Mouse (Mus musculus) embryonic facial prominence, embryonic 14.5 days (tissue): ENCODE data around the gene Ogfod2. TPM values are rescaled to one million over a fixed set of nuclear protein-coding genes. Genes with fewer than 3 reads are reported as not detected.
A peak's percentile ranks its signal among the peaks of the same experiment; 100 is the strongest.

Experiments
- ATAC-seq: fragments of 200-750 bp; cut with Nextera tagmentation; 2 replicates; pipeline ENCODE4 v1.8.0; 2017; ENCODE audit warnings: low read depth, moderate number of reproducible peaks, moderate TSS enrichment
- DNase-seq: peaks from one replicate; pipeline ENCODE4 v3.0.0-alpha.2; 2015; ENCODE audit warnings: low spot score
- H3K27ac ChIP-seq: fragments of 300-500 bp; sonication (generic); replicated peaks from 2 replicates; pipeline ENCODE4 v1.5.1; 2014; ENCODE audit warnings: low read depth, mild to moderate bottlenecking, low read length, moderate library complexity
- H3K27me3 ChIP-seq: fragments of 300-500 bp; sonication (generic); replicated peaks from 2 replicates; pipeline ENCODE4 v1.6.1; 2014; ENCODE audit warnings: low read length; ENCODE audit not compliant: control insufficient read depth, insufficient read depth
- H3K36me3 ChIP-seq: fragments of 300-500 bp; sonication (generic); 2 replicates; pipeline ENCODE4 v1.6.1; 2014; ENCODE audit warnings: low read length, mixed read lengths; ENCODE audit not compliant: control insufficient read depth, insufficient read depth
- H3K4me1 ChIP-seq: fragments of 300-500 bp; sonication (generic); 2 replicates; pipeline ENCODE4 v1.6.1; 2014; ENCODE audit warnings: antibody characterized with exemption, low read length; ENCODE audit not compliant: control insufficient read depth, insufficient read depth
- H3K4me2 ChIP-seq: fragments of 300-500 bp; sonication (generic); 2 replicates; pipeline ENCODE4 v1.6.1; 2014; ENCODE audit warnings: low read depth, mild to moderate bottlenecking, low read length, moderate library complexity, mixed read lengths
- H3K4me3 ChIP-seq: fragments of 300-500 bp; sonication (generic); 2 replicates; pipeline ENCODE4 v1.5.1; 2014; ENCODE audit warnings: low read depth, mild to moderate bottlenecking, low read length
- H3K9ac ChIP-seq: fragments of 300-500 bp; sonication (generic); 2 replicates; pipeline ENCODE4 v1.6.1; 2014; ENCODE audit warnings: low read depth, mild to moderate bottlenecking, low read length, moderate library complexity, mixed read lengths
- H3K9me3 ChIP-seq: fragments of 300-500 bp; sonication (generic); 2 replicates; pipeline ENCODE4 v1.6.1; 2016; ENCODE audit warnings: low read length; ENCODE audit not compliant: control insufficient read depth
- WGBS: fragments of 180-500 bp; shearing (Covaris S2); extraction: QIAGEN DNeasy Blood & Tissue Kit; methylation state at CpG from one replicate; pipeline ENCODE4 v1.1.7; 2014; 5-methylcytosine and 5-hydroxymethylcytosine counted together
- polyA plus RNA-seq: library from polyadenylated mRNA; unstranded; fragments of >200 nt; fragmentation: Nextera tagmentation; extraction: Ambion mirVana; gene quantifications from 2 replicates; pipeline ENCODE4 v1.2.1, GENCODE M21; 2014

Gene Ogfod2
- polyA plus RNA-seq, 1 experiment from 2014 or later: 16.1 TPM

DNA sequence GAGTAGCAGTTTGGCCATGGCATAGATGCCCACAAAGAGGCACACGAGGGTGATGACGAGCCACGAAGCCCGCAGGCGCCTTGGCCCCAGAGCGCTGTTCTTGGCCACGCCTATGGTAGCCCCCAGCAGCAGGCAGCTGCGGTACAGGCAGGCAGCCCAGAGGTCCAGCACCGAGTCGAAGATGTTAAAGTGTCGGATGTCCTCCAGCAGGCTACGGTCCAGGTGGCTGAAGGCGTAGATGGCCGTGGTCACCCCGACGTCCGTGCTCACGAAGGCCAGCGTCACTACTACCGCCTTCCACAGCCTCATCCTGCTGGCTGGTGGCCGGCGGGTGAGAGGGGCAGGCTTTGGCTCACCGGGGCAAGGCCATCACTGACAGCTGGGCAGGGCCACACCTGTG, 22.2 kb upstream of the Ogfod2 start:
- H3K9me3 ChIP-seq: no peaks in the 10 kb centered on the region
- ATAC-seq (no peak), DNase-seq (no peak)
- H3K9ac ChIP-seq: no peak overlapping the region
- WGBS: 83% methylated on average over 23 of the region's 23 CpGs
- no peaks in the 10 kb centered on the region for H3K36me3 ChIP-seq
- H3K4me3 ChIP-seq: no peak overlapping the region
- H3K27ac ChIP-seq: no peak overlapping the region
- no peaks in the 10 kb centered on the region for H3K4me1 ChIP-seq
- 0 out of 2 replicates have a peak, but pooled peaks cover 3% of the 10 kb centered on the region for H3K27me3 ChIP-seq
- H3K4me2 ChIP-seq: no peak overlapping the region

- 0 out of 2 replicates have a peak, but pooled peaks cover 10% of the 10 kb centered on the region for H3K27me3 ChIP-seq
- H3K36me3 ChIP-seq: no peaks in the 10 kb centered on the region
- no peak overlapping the region for H3K27ac ChIP-seq
- no peak overlapping the region for H3K9ac ChIP-seq
- peaks cover 4% of the 10 kb centered on the region; the same call in 1 of the 2 replicates for H3K4me1 ChIP-seq
- WGBS: 52% methylated on average over 6 of the region's 9 CpGs
- ATAC-seq: no peak
- H3K4me3 ChIP-seq: no peak overlapping the region
- no peak overlapping the region for H3K4me2 ChIP-seq
- DNase-seq: no peak
- no peaks in the 10 kb centered on the region for H3K9me3 ChIP-seq
These were observed 20.1 kb upstream of the Ogfod2 start for GRCm38 (mm10) chr5:124091951-124092406.

DNA sequence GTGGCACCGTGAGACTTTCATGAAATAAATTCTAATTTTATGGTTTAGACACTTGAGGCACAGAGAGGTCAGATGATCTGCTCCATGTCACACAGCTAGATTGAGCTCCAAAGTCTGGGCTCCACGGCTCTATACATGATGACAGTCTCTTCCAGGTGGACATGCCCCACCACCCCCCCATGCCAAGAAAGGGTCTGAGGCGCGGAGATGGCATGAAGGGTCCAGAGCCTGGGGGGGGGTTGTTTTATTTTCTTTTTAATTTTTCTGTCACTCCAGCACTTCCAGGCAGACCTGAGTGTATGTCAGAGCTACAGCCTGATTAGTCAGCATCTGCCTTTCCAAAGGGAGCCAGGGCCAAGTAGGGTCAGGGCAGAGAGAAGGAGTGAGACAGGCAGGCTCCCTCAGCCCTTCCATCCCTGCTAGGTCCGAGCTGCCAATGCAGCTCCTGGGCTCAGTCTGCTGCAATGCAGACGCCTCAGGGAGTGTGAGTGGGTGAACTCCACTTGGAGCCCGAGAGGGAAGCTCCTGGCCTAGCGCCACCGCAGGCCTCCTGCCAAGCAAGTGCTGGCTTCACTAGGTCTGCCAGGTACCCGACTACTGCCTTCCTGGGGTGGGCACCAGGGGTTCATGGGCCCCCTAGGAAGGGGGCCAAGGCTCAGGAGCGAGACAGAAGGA, 18.8 kb upstream of the Ogfod2 start:
- H3K4me2 ChIP-seq: no peak overlapping the region
- H3K9ac ChIP-seq: no peak overlapping the region
- H3K4me1 ChIP-seq: peaks cover 4% of the 10 kb centered on the region; the same call in 1 of the 2 replicates
- H3K36me3 ChIP-seq: no peaks in the 10 kb centered on the region
- no peak for ATAC-seq
- no peak for DNase-seq
- H3K27ac ChIP-seq: no peak overlapping the region
- H3K27me3 ChIP-seq: 0 out of 2 replicates have a peak, but pooled peaks cover 10% of the 10 kb centered on the region
- no peaks in the 10 kb centered on the region for H3K9me3 ChIP-seq
- H3K4me3 ChIP-seq: no peak overlapping the region
- 59% methylated on average over 11 of the region's 11 CpGs for WGBS

GRCm38 (mm10) chr5:124093852-124094604, 18.1 kb upstream of the Ogfod2 start:
- Histone ChIP-seq H3K4me3 (no peak overlapping the region), H3K4me1 (peaks cover 4% of the 10 kb centered on the region; the same call in 1 of the 2 replicates)
- 77% methylated on average over 12 of the region's 12 CpGs for WGBS

DNA sequence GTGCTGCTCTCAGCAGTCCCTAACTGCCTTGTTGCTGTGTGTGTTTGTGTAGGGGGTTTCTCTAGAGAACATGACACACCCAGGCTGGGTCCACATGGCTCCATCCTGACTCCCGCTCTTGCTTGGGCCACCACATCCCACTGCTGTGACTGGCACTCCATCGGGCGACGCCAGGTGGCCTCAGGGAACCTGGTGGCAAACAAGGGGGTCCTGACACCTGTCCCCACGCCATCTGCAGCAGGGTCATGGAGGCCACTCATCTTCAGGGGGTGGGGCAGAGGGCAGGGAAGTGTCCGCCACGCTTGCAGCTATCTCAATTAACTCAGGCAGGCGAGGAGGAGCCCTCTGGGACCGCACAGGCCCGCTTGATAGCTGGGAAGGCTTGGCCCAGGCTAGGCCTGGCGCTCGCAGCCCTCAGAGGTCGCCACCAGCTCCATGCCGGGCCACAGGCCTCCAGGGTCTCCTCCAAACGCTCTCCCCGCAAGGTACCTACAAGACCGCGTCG, 17.0 kb upstream of the Ogfod2 start:
- no peak for DNase-seq
- peak overlapping the region; percentile 64 for H3K9ac ChIP-seq
- ATAC-seq: peak; percentile 61; the same call in 1 of the 2 replicates
- H3K27ac ChIP-seq: no peak overlapping the region
- H3K4me2 ChIP-seq: peak overlapping the region; percentile 90
- H3K9me3 ChIP-seq: no peaks in the 10 kb centered on the region; the same call in 1 of the 2 replicates
- H3K27me3 ChIP-seq: 0 out of 2 replicates have a peak, but pooled peaks cover 10% of the 10 kb centered on the region
- peaks cover 4% of the 10 kb centered on the region; the same call in 1 of the 2 replicates for H3K4me1 ChIP-seq
- WGBS: 11% methylated on average over 15 of the region's 19 CpGs
- peak overlapping the region; percentile 53 for H3K4me3 ChIP-seq
- no peaks in the 10 kb centered on the region for H3K36me3 ChIP-seq

More at GRCm38 (mm10) chr5:124093852-124094604, 18.1 kb upstream of the Ogfod2 start:
- H3K27me3 ChIP-seq: 0 out of 2 replicates have a peak, but pooled peaks cover 10% of the 10 kb centered on the region
- no peak overlapping the region for H3K27ac ChIP-seq
- H3K4me2 ChIP-seq: no peak overlapping the region
- ATAC-seq: no peak
- H3K9ac ChIP-seq: no peak overlapping the region
- no peaks in the 10 kb centered on the region for H3K36me3 ChIP-seq
- no peak for DNase-seq
- no peaks in the 10 kb centered on the region; the same call in 1 of the 2 replicates for H3K9me3 ChIP-seq

- peak; percentile 86 for DNase-seq
- H3K4me1 ChIP-seq: peaks cover 4% of the 10 kb centered on the region; the same call in 1 of the 2 replicates
- peak within 1 kb of the TSS; percentile 53 for H3K4me3 ChIP-seq
- ATAC-seq: peak; percentile 75
- H3K27ac ChIP-seq: no peak within 1 kb of the TSS
- under 1% methylated on average over 33 of the region's 42 CpGs for WGBS
- 0 out of 2 replicates have a peak, but pooled peaks cover 10% of the 10 kb centered on the region for H3K27me3 ChIP-seq
- H3K36me3 ChIP-seq: no peaks in the 10 kb centered on the region
- H3K9ac ChIP-seq: peak within 1 kb of the TSS; percentile 64
- H3K9me3 ChIP-seq: no peaks in the 10 kb centered on the region; the same call in 1 of the 2 replicates
- peak within 1 kb of the TSS; percentile 90 for H3K4me2 ChIP-seq
These were observed 16.4 kb upstream of the Ogfod2 start, which contains the start of gene Abcb9 for GRCm38 (mm10) chr5:124095596-124096232. TSS of gene Abcb9 (minus strand) at chr5:124095798.

- Histone ChIP-seq H3K9ac (no peak overlapping the region), H3K27me3 (0 out of 2 replicates have a peak, but pooled peaks cover 10% of the 10 kb centered on the region), H3K36me3 (no peaks in the 10 kb centered on the region), H3K27ac (no peak overlapping the region), H3K9me3 (no peaks in the 10 kb centered on the region; the same call in 1 of the 2 replicates), H3K4me2 (no peak overlapping the region), H3K4me1 (peaks cover 4% of the 10 kb centered on the region; the same call in 1 of the 2 replicates), H3K4me3 (no peak overlapping the region)
- no peak for ATAC-seq
- no peak for DNase-seq
- 79% methylated on average over 2 of the region's 2 CpGs for WGBS
These were observed 13.2 kb upstream of the Ogfod2 start for GRCm38 (mm10) chr5:124098923-124099322.
